Mouse (Mus musculus) CH12.LX (cell line): ENCODE data around the gene Lpar5. TPM values are rescaled to one million over a fixed set of nuclear protein-coding genes. Genes with fewer than 3 reads are reported as not detected.

Experiments
- DNase-seq: peaks from one replicate; pipeline ENCODE4 v3.0.0-alpha.2; 2013; ENCODE audit errors: extremely low read depth
- H3K27ac ChIP-seq: 2 replicates; pipeline ENCODE4 v1.5.1; 2012; ENCODE audit warnings: low read depth, mild to moderate bottlenecking, control low read depth, moderate library complexity; ENCODE audit not compliant: insufficient read depth
- H3K27me3 ChIP-seq: replicated peaks from 2 replicates; pipeline ENCODE3; 2012; ENCODE audit warnings: inconsistent platforms
- H3K36me3 ChIP-seq, 2 experiments: replicated peaks in 1 of 2; 2 replicates each; pipeline versions ENCODE3 to v1.6.1; 2012; ENCODE audit warnings: inconsistent platforms in 1 of 2, low read length in 1 of 2, mild to moderate bottlenecking in 1 of 2, mixed read lengths in 1 of 2, moderate library complexity in 1 of 2; ENCODE audit not compliant: control insufficient read depth in 1 of 2, insufficient read depth in 1 of 2
- H3K4me1 ChIP-seq, 2 experiments: 2 replicates each; pipeline ENCODE4 v1.6.1; 2012; ENCODE audit warnings: inconsistent platforms in 1 of 2, moderate library complexity in 1 of 2; ENCODE audit not compliant: insufficient read depth in 2 of 2, control insufficient read depth in 1 of 2
- H3K4me2 ChIP-seq: 2 replicates; pipeline ENCODE4 v1.6.1; 2012; ENCODE audit warnings: low read depth, mild to moderate bottlenecking, control low read depth; ENCODE audit not compliant: poor library complexity, insufficient read depth, severe bottlenecking
- H3K4me3 ChIP-seq, 3 experiments: fragments of 150-350 bp in 1 of 3; sonication (generic) in 1 of 3; replicated peaks in 1 of 3; 2 replicates each; pipeline versions ENCODE3 to v1.5.1; 2011 to 2012; ENCODE audit warnings: low read depth in 2 of 3, low read length in 2 of 3, mild to moderate bottlenecking in 2 of 3, moderate library complexity in 2 of 3, control low read depth in 1 of 3, improper control_type of control experiment in 1 of 3, inconsistent platforms in 1 of 3, mixed read lengths in 1 of 3; ENCODE audit not compliant: poor library complexity in 1 of 3
- H3K79me2 ChIP-seq: replicated peaks from 2 replicates; pipeline ENCODE4 v1.6.1; 2012; ENCODE audit warnings: mild to moderate bottlenecking, moderate library complexity; ENCODE audit not compliant: control insufficient read depth, poor library complexity, insufficient read depth, severe bottlenecking; ENCODE audit errors: extremely low read depth
- H3K9ac ChIP-seq: 2 replicates; pipeline ENCODE4 v1.6.1; 2012; ENCODE audit warnings: low read depth, mild to moderate bottlenecking, control low read depth, moderate library complexity; ENCODE audit not compliant: insufficient read depth
- H3K9me3 ChIP-seq: replicated peaks from 2 replicates; pipeline ENCODE3; 2012; ENCODE audit warnings: low read length, inconsistent platforms, mixed read lengths
- CHD2 ChIP-seq: IDR thresholded peaks from 2 replicates; pipeline ENCODE4 v1.6.1; 2011; ENCODE audit warnings: low read length, improper control_type of control experiment
- CTCF ChIP-seq, 2 experiments: IDR thresholded peaks in 1 of 2; conservative IDR thresholded peaks in 1 of 2; 2 replicates each; pipeline ENCODE4 v1.5.1; 2011 to 2012; ENCODE audit warnings: low read depth in 2 of 2, low read length in 2 of 2, improper control_type of control experiment in 1 of 2, inconsistent platforms in 1 of 2, mild to moderate bottlenecking in 1 of 2, moderate library complexity in 1 of 2
- E2F4 ChIP-seq: IDR thresholded peaks from 2 replicates; pipeline ENCODE4 v1.6.1; 2011; ENCODE audit warnings: low read depth, low read length, improper control_type of control experiment; ENCODE audit not compliant: insufficient replicate concordance
- EP300 ChIP-seq: IDR thresholded peaks from 2 replicates; pipeline ENCODE4 v1.6.1; 2011; ENCODE audit warnings: low read length, improper control_type of control experiment
- ETS1 ChIP-seq: conservative IDR thresholded peaks from 2 replicates; pipeline ENCODE4 v1.6.1; 2012; ENCODE audit warnings: low read depth, mild to moderate bottlenecking, inconsistent platforms, low read length, improper control_type of control experiment, moderate library complexity
- HCFC1 ChIP-seq: IDR thresholded peaks from 2 replicates; pipeline ENCODE4 v1.6.1; 2012; ENCODE audit warnings: low read depth, mild to moderate bottlenecking, inconsistent platforms, low read length, improper control_type of control experiment
- JUND ChIP-seq: conservative IDR thresholded peaks from 2 replicates; pipeline ENCODE4 v1.6.1; 2011; ENCODE audit warnings: low read depth, low read length, improper control_type of control experiment
- KAT2A ChIP-seq: IDR thresholded peaks from 2 replicates; pipeline ENCODE4 v1.6.1; 2012; ENCODE audit warnings: low read length, improper control_type of control experiment, inconsistent platforms; ENCODE audit not compliant: insufficient replicate concordance
- MAFK ChIP-seq: IDR thresholded peaks from 2 replicates; pipeline ENCODE4 v1.6.1; 2011; ENCODE audit warnings: low read length, improper control_type of control experiment; ENCODE audit not compliant: insufficient replicate concordance
- MAX ChIP-seq: IDR thresholded peaks from 2 replicates; pipeline ENCODE4 v1.6.1; 2011; ENCODE audit warnings: low read length, improper control_type of control experiment
- MXI1 ChIP-seq: IDR thresholded peaks from 2 replicates; pipeline ENCODE4 v1.6.1; 2011; ENCODE audit warnings: mild to moderate bottlenecking, low read depth, low read length, improper control_type of control experiment
- NELFE ChIP-seq: IDR thresholded peaks from 2 replicates; pipeline ENCODE4 v1.6.1; 2011; ENCODE audit warnings: low read depth, low read length, improper control_type of control experiment
- NRF1 ChIP-seq: IDR thresholded peaks from 2 replicates; pipeline ENCODE4 v1.6.1; 2014; ENCODE audit warnings: low read depth, mild to moderate bottlenecking, inconsistent platforms, low read length, improper control_type of control experiment, moderate library complexity
- PAX5 ChIP-seq: IDR thresholded peaks from 2 replicates; pipeline ENCODE4 v1.6.1; 2012; ENCODE audit warnings: low read length, inconsistent platforms, mixed read lengths
- POLR2A ChIP-seq: IDR thresholded peaks from 2 replicates; pipeline ENCODE4 v1.6.1; 2011; ENCODE audit warnings: low read depth, mild to moderate bottlenecking, improper control_type of control experiment, low read length
- POLR2AphosphoS2 ChIP-seq: IDR thresholded peaks from 2 replicates; pipeline ENCODE4 v1.6.1; 2011; ENCODE audit warnings: low read depth, low read length, improper control_type of control experiment
- TBP ChIP-seq: conservative IDR thresholded peaks from 2 replicates; pipeline ENCODE4 v1.6.1; 2011; ENCODE audit warnings: low read depth, low read length, improper control_type of control experiment
- TCF12 ChIP-seq: IDR thresholded peaks from 2 replicates; pipeline ENCODE4 v1.6.1; 2014; ENCODE audit warnings: low read depth, mild to moderate bottlenecking, inconsistent platforms, low read length, improper control_type of control experiment
- UBTF ChIP-seq: IDR thresholded peaks from 2 replicates; pipeline ENCODE4 v1.6.1; 2012; ENCODE audit warnings: low read depth, mild to moderate bottlenecking, inconsistent platforms, low read length, improper control_type of control experiment, moderate library complexity
- USF2 ChIP-seq: conservative IDR thresholded peaks from 2 replicates; pipeline ENCODE4 v1.6.1; 2011; ENCODE audit warnings: low read depth, low read length, improper control_type of control experiment
- ZC3H11A ChIP-seq: IDR thresholded peaks from 2 replicates; pipeline ENCODE4 v1.6.1; 2012; ENCODE audit warnings: low read depth, mild to moderate bottlenecking, inconsistent platforms, low read length, improper control_type of control experiment
- ZKSCAN1 ChIP-seq: IDR thresholded peaks from 2 replicates; pipeline ENCODE4 v1.6.1; 2012; ENCODE audit warnings: low read depth, inconsistent platforms, low read length, improper control_type of control experiment, borderline replicate concordance
- ZMIZ1 ChIP-seq: IDR thresholded peaks from 2 replicates; pipeline ENCODE4 v1.6.1; 2012; ENCODE audit warnings: low read depth, mild to moderate bottlenecking, inconsistent platforms, low read length, improper control_type of control experiment
- dilution Hi-C: fragments of 300-500 bp; cut with MboI; formaldehyde crosslinking; loops from 2 replicates; pipeline ENCODE4 v1.14.3; 2020; ENCODE audit warnings: low sequenced_read_pairs; ENCODE audit not compliant: extremely low pct_unique_long_range_greater_than_20kb, extremely low pct_ligation_motif_present
- in situ Hi-C: fragments of 300-500 bp; cut with MboI; formaldehyde crosslinking; loops from 3 replicates; pipeline ENCODE4 v1.14.3; 2019; ENCODE audit warnings: low sequenced_read_pairs, low pct_ligation_motif_present, low pct_unique_long_range_greater_than_20kb, mixed read lengths
- polyA plus RNA-seq: library from polyadenylated mRNA; unstranded; fragments of >175 nt; gene quantifications from 2 replicates; pipeline ENCODE4 v1.2.1, GENCODE M21; 2012; ENCODE audit warnings: low read depth; ENCODE audit not compliant: insufficient read length
- total RNA-seq, 2 experiments: library from RNA; depleted of rRNA; stranded (reverse); fragments of 300-350 nt in 1 of 2; fragments of >200 nt in 1 of 2; gene quantifications; 2 replicates each; pipeline ENCODE4 v1.2.3; 2012 to 2014

Lpar5 gene
- total and polyA plus RNA-seq, 3 experiments = 4.5 to 25.9 (median 4.8) TPM

DNA sequence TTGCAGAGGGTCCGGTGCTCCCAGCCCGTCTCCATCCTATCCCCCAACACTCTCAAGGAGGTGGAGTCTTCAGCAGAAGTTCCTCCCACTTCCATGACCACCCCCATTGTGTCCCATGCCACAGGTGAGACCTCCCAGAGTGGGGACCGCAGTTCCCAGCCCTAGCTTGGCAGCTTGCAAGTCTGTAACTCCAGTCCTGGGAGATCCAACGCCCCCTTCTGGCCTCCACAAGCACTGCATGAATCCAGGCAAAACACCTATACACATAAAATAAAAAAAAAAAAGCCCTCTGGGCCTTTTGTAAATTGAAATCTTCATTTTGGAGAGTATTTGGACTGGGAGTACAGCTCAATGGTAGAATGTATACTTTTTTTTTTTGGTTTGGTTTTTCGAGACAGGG lies 16.5 kb upstream of the Lpar5 start:
- no peaks in the 10 kb centered on the region for H3K27me3 ChIP-seq
- peaks cover 77 to 93% of the 10 kb centered on the region in 2 experiments for H3K36me3 ChIP-seq
- DNase-seq = peak; percentile 34
- H3K79me2 ChIP-seq = no peaks in the 10 kb centered on the region
- H3K4me2 ChIP-seq = no peak overlapping the region
- dilution Hi-C loops (no loop called here), in situ Hi-C loops (no loop called here)
- H3K27ac ChIP-seq = no peak overlapping the region
- no peak overlapping the region for H3K9ac ChIP-seq
- H3K4me3 ChIP-seq = no peak overlapping the region
- H3K9me3 ChIP-seq = no peaks in the 10 kb centered on the region
- H3K4me1 ChIP-seq = no peaks in the 10 kb centered on the region
- TF ChIP-seq POLR2AphosphoS2 (no peak), ZC3H11A (no peak), ZMIZ1 (no peak), ETS1 (no peak), MAFK (no peak), CTCF (conservative IDR thresholded peaks at IDR 0.05 in 1 of 2, IDR thresholded peaks at IDR 0.05 in 1 of 2; ENCODE audit: low read depth in 2 of 2, low read length in 2 of 2) (peak; percentile 13 to 43; a peak in 2 of 4 replicates)

DNA sequence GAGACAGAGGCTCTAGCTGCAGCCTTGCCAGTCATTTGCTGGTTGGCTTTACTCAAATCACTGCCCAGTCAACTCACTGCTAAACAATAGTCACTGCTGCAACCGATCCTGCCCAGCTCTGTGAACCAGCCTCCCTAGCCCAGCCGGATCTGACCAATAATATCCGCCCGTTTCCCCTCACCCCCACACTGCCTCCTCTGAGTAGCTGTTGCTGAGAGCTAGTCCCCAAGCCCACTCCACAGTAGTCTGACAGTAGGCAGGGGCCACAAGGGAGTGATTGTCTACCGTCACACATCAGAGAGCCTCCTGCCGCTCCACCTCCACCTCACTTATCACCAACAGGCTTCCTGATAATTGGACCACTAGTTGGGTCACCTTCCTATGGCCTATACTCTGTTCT lies 6.2 kb upstream of the Lpar5 start:
- Histone ChIP-seq H3K79me2 (no peaks in the 10 kb centered on the region), H3K36me3 (peaks cover 0 to 7% of the 10 kb centered on the region in 2 experiments), H3K4me2 (no peak overlapping the region), H3K27me3 (no peaks in the 10 kb centered on the region), H3K9ac (no peak overlapping the region), H3K4me1 (peaks cover 0 to 4% of the 10 kb centered on the region in 2 experiments; a peak in 1 of 4 replicates), H3K9me3 (no peaks in the 10 kb centered on the region), H3K27ac (no peak overlapping the region), H3K4me3 (no peak overlapping the region)
- no peak for DNase-seq
- dilution Hi-C loops (no loop called here), in situ Hi-C loops (no loop called here)
- TF ChIP-seq MAX (no peak), POLR2AphosphoS2 (no peak), NELFE (no peak), USF2 (no peak), ETS1 (no peak)

DNA sequence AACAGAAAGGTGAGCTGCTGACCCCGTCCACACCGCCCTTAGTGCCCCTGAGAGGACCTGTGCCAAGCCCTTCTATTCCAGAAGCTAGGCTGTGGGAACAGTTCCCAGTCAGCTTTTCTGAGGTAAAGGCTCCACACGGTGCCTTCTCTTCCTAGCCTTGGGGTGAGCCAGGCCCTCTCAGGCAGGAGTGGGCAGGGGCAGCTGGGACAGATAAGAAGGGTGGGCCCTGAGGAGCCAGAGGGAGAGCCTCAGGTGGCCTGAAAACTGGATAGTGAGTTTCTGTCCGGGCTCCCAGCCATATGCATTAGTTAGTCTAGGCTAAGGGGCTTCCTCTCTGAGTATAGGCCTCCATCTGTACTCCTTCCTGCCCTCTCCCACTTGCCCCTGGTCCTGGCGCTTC lies 5.2 kb upstream of the Lpar5 start:
- Histone ChIP-seq H3K36me3 (peaks cover 0 to 3% of the 10 kb centered on the region in 2 experiments), H3K9me3 (no peaks in the 10 kb centered on the region), H3K27ac (no peak overlapping the region), H3K4me2 (no peak overlapping the region)
- no peak for TF ChIP-seq HCFC1
- no peak for TF ChIP-seq TCF12
- no peak for TF ChIP-seq ZKSCAN1
- no peak for TF ChIP-seq POLR2A
- TF ChIP-seq UBTF = no peak
- TF ChIP-seq PAX5 = no peak
- no peak for TF ChIP-seq MAX
- TF ChIP-seq KAT2A = no peak
- no peak for TF ChIP-seq NRF1
- TF ChIP-seq CHD2 = no peak
- no peak for TF ChIP-seq NELFE
- TF ChIP-seq TBP = no peak
- no peak for TF ChIP-seq MXI1
- no peak for TF ChIP-seq E2F4
- no peak for TF ChIP-seq JUND
- no peak for TF ChIP-seq EP300
- no peak for TF ChIP-seq ZMIZ1
- TF ChIP-seq, all 38 proteins: peak for 0
- DNase-seq = no peak
- Histone ChIP-seq H3K9ac (no peak overlapping the region), H3K4me1 (peaks cover 4 to 9% of the 10 kb centered on the region in 2 experiments; a peak in 3 of 4 replicates), H3K79me2 (no peaks in the 10 kb centered on the region), H3K4me3 (no peak overlapping the region), H3K27me3 (no peaks in the 10 kb centered on the region)
- in situ Hi-C loops (no loop called here), dilution Hi-C loops (no loop called here)
